Mouse (Mus musculus): ENCODE measurements around the gene Hibch. TPM values are rescaled to one million over a fixed set of nuclear protein-coding genes. Genes with fewer than 3 reads are reported as not detected.
"Not testable (repeated sequence)": the region's sequence is repeated elsewhere in the genome, so short reads cannot be mapped to it uniquely, and the experiment has no call there.

The Hibch gene
- polyA plus RNA-seq, 1 experiment from 2014 or later, result 31.4 TPM

- Histone ChIP-seq H3K4me1 (ENCODE audit: control insufficient read depth, insufficient read depth, low read length) (no peaks in the 10 kb centered on the region), H3K27me3 (ENCODE audit: control insufficient read depth, insufficient read depth, low read depth, low read length) (no peaks in the 10 kb centered on the region), H3K4me3 (ENCODE audit: low read depth, low read length) (no peak overlapping the region), H3K9me3 (replicated peaks; ENCODE audit: control insufficient read depth, low read length, poor library complexity, severe bottlenecking) (no peaks in the 10 kb centered on the region), H3K9ac (ENCODE audit: low read depth, low read length) (no peak overlapping the region), H3K36me3 (ENCODE audit: control insufficient read depth, insufficient read depth, low read length) (peaks cover 6% of the 10 kb centered on the region), H3K27ac (ENCODE audit: low read length) (no peak overlapping the region), H3K4me2 (ENCODE audit: low read length) (no peak overlapping the region)
- WGBS, result 92% methylated on average over 7 of the region's 7 CpGs
- ATAC-seq, result no peak
These were observed 11.3 kb downstream of the Hibch start for GRCm38 (mm10) chr1:52855904-52856601.

- Histone ChIP-seq H3K4me3 (ENCODE audit: low read depth, low read length) (no peak overlapping the region), H3K9ac (ENCODE audit: low read depth, low read length) (no peak overlapping the region), H3K9me3 (replicated peaks; ENCODE audit: control insufficient read depth, low read length, poor library complexity, severe bottlenecking) (no peaks in the 10 kb centered on the region), H3K27ac (ENCODE audit: low read length) (no peak overlapping the region), H3K27me3 (ENCODE audit: control insufficient read depth, insufficient read depth, low read depth, low read length) (no peaks in the 10 kb centered on the region), H3K4me2 (ENCODE audit: low read length) (no peak overlapping the region), H3K4me1 (ENCODE audit: control insufficient read depth, insufficient read depth, low read length) (no peaks in the 10 kb centered on the region), H3K36me3 (ENCODE audit: control insufficient read depth, insufficient read depth, low read length) (peaks cover 6% of the 10 kb centered on the region)
- WGBS, result 96% methylated on average over 1 of the region's 1 CpGs
- ATAC-seq, result no peak
These were observed 19.5 kb downstream of the Hibch start for GRCm38 (mm10) chr1:52864220-52864619.

DNA sequence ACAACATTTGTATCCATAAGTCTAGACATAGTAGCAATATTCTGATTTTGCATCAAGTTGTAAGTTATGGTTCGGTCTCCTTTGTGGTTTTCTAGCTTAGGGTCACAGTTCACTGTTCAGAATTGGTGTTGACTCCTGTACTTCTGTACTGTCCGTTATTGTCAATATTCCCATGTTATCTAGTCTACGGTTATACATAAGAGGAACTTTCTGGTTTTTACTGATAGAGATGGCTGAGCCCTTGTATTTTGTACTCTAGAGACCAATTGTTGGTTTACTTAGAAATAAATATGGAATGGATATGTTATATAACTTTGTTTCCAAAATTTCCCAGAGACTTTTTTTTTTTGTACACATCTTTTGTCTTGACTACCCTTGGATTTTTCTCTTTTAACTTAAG lies 21.3 kb downstream of the Hibch start:
- Histone ChIP-seq H3K4me3 (ENCODE audit: low read depth, low read length) (no peak overlapping the region), H3K9ac (ENCODE audit: low read depth, low read length) (no peak overlapping the region)
- WGBS, result 94% methylated on average over 3 of the region's 3 CpGs

GRCm38 (mm10) chr1:52867876-52868275 lies 23.1 kb downstream of the Hibch start:
- no peak overlapping the region for H3K4me2 ChIP-seq (ENCODE audit: low read length)
- H3K9ac ChIP-seq (ENCODE audit: low read depth, low read length), result no peak overlapping the region
- no peaks in the 10 kb centered on the region for H3K4me1 ChIP-seq (ENCODE audit: control insufficient read depth, insufficient read depth, low read length)
- 97% methylated on average over 1 of the region's 1 CpGs for WGBS
- H3K9me3 ChIP-seq (replicated peaks; ENCODE audit: control insufficient read depth, low read length, poor library complexity, severe bottlenecking), result no peaks in the 10 kb centered on the region
- no peak overlapping the region for H3K4me3 ChIP-seq (ENCODE audit: low read depth, low read length)
- H3K27ac ChIP-seq (ENCODE audit: low read length), result no peak overlapping the region
- H3K27me3 ChIP-seq (ENCODE audit: control insufficient read depth, insufficient read depth, low read depth, low read length), result no peaks in the 10 kb centered on the region
- no peak for ATAC-seq
- no peaks in the 10 kb centered on the region for H3K36me3 ChIP-seq (ENCODE audit: control insufficient read depth, insufficient read depth, low read length)

More for the DNA sequence above, 21.3 kb downstream of the Hibch start:
- Histone ChIP-seq H3K36me3 (ENCODE audit: control insufficient read depth, insufficient read depth, low read length) (no peaks in the 10 kb centered on the region), H3K27ac (ENCODE audit: low read length) (no peak overlapping the region), H3K4me1 (ENCODE audit: control insufficient read depth, insufficient read depth, low read length) (no peaks in the 10 kb centered on the region), H3K27me3 (ENCODE audit: control insufficient read depth, insufficient read depth, low read depth, low read length) (no peaks in the 10 kb centered on the region), H3K9me3 (replicated peaks; ENCODE audit: control insufficient read depth, low read length, poor library complexity, severe bottlenecking) (no peaks in the 10 kb centered on the region), H3K4me2 (ENCODE audit: low read length) (no peak overlapping the region)
- ATAC-seq, result no peak

- no peak overlapping the region for H3K9ac ChIP-seq (ENCODE audit: low read depth, low read length)
- no peak overlapping the region for H3K27ac ChIP-seq (ENCODE audit: low read length)
- H3K4me2 ChIP-seq (ENCODE audit: low read length), result no peak overlapping the region
- no peak overlapping the region for H3K4me3 ChIP-seq (ENCODE audit: low read depth, low read length)
- no peak for ATAC-seq
- WGBS, result 91% methylated on average over 2 of the region's 2 CpGs
- H3K4me1 ChIP-seq (ENCODE audit: control insufficient read depth, insufficient read depth, low read length), result no peaks in the 10 kb centered on the region
- H3K27me3 ChIP-seq (ENCODE audit: control insufficient read depth, insufficient read depth, low read depth, low read length), result no peaks in the 10 kb centered on the region
- H3K9me3 ChIP-seq (replicated peaks; ENCODE audit: control insufficient read depth, low read length, poor library complexity, severe bottlenecking), result peaks cover 3% of the 10 kb centered on the region
- H3K36me3 ChIP-seq (ENCODE audit: control insufficient read depth, insufficient read depth, low read length), result peaks cover 6% of the 10 kb centered on the region
These were observed 39.5 kb downstream of the Hibch start for GRCm38 (mm10) chr1:52884208-52884607.

GRCm38 (mm10) chr1:52909783-52910182 lies 65.1 kb downstream of the Hibch start:
- no peak for ATAC-seq
- Histone ChIP-seq H3K36me3 (ENCODE audit: control insufficient read depth, insufficient read depth, low read length) (no peaks in the 10 kb centered on the region), H3K4me2 (ENCODE audit: low read length) (no peak overlapping the region), H3K27me3 (ENCODE audit: control insufficient read depth, insufficient read depth, low read depth, low read length) (no peaks in the 10 kb centered on the region), H3K9me3 (replicated peaks; ENCODE audit: control insufficient read depth, low read length, poor library complexity, severe bottlenecking) (no peaks in the 10 kb centered on the region), H3K4me1 (ENCODE audit: control insufficient read depth, insufficient read depth, low read length) (no peaks in the 10 kb centered on the region), H3K27ac (ENCODE audit: low read length) (no peak overlapping the region), H3K9ac (ENCODE audit: low read depth, low read length) (no peak overlapping the region), H3K4me3 (ENCODE audit: low read depth, low read length) (no peak overlapping the region)
- 82% methylated on average over 3 of the region's 3 CpGs for WGBS

- Histone ChIP-seq H3K9ac (ENCODE audit: low read depth, low read length) (no peak overlapping the region), H3K27me3 (ENCODE audit: control insufficient read depth, insufficient read depth, low read depth, low read length) (no peaks in the 10 kb centered on the region), H3K4me3 (ENCODE audit: low read depth, low read length) (no peak overlapping the region), H3K9me3 (replicated peaks; ENCODE audit: control insufficient read depth, low read length, poor library complexity, severe bottlenecking) (no peaks in the 10 kb centered on the region), H3K4me1 (ENCODE audit: control insufficient read depth, insufficient read depth, low read length) (no peaks in the 10 kb centered on the region), H3K4me2 (ENCODE audit: low read length) (no peak overlapping the region), H3K27ac (ENCODE audit: low read length) (no peak overlapping the region), H3K36me3 (ENCODE audit: control insufficient read depth, insufficient read depth, low read length) (no peaks in the 10 kb centered on the region)
- 90% methylated on average over 2 of the region's 2 CpGs for WGBS
- no peak for ATAC-seq
These were observed 71.9 kb downstream of the Hibch start for GRCm38 (mm10) chr1:52916655-52917054.

DNA sequence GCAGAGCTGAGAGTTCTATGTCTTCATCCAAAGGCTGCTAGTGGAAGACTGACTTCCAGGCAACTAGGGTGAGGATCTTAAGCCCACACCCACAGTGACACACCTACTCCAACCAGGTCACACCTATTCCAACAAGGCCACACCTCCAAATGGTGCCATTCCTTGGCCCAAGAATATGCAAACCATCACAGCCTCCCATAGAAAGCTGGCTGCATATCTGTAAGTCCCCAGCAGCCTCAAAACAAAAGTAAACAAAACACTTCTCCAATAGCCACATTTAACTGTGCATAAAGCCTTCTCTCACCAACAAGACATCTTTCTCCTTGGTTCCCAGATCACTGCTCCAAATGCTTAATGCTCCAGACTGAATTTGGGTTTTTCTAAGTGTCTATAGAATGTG lies 74.2 kb downstream of the Hibch start:
- not testable (repeated sequence) for H3K4me1 ChIP-seq (ENCODE audit: control insufficient read depth, insufficient read depth, low read length); ATAC-seq; H3K27ac ChIP-seq (ENCODE audit: low read length); H3K27me3 ChIP-seq (ENCODE audit: control insufficient read depth, insufficient read depth, low read depth, low read length); H3K9me3 ChIP-seq (replicated peaks; ENCODE audit: control insufficient read depth, low read length, poor library complexity, severe bottlenecking); H3K9ac ChIP-seq (ENCODE audit: low read depth, low read length); H3K4me2 ChIP-seq (ENCODE audit: low read length); H3K4me3 ChIP-seq (ENCODE audit: low read depth, low read length); H3K36me3 ChIP-seq (ENCODE audit: control insufficient read depth, insufficient read depth, low read length)

DNA sequence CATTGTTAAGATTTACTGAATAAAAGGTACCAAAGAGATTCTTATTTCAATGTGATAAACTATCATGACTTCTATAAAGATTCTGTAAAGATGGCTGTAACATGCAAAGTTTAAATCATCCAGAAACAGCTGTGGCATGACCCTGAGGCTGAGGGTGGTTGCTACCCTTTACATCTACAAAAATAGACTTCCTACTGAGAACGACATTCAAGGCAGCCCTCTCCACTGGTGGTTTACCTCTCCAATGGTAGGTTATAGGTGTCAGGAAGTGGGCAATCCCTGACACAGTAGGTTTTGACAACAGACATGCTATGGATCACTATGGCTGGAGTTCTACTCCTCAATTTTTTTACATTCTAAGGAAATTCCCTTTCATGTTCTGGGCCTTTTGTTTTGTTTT lies 79.8 kb downstream of the Hibch start:
- H3K27me3 ChIP-seq (ENCODE audit: control insufficient read depth, insufficient read depth, low read depth, low read length); H3K4me2 ChIP-seq (ENCODE audit: low read length); H3K36me3 ChIP-seq (ENCODE audit: control insufficient read depth, insufficient read depth, low read length); H3K9me3 ChIP-seq (replicated peaks; ENCODE audit: control insufficient read depth, low read length, poor library complexity, severe bottlenecking); H3K27ac ChIP-seq (ENCODE audit: low read length); ATAC-seq; H3K9ac ChIP-seq (ENCODE audit: low read depth, low read length); H3K4me3 ChIP-seq (ENCODE audit: low read depth, low read length); H3K4me1 ChIP-seq (ENCODE audit: control insufficient read depth, insufficient read depth, low read length): not testable (repeated sequence)
- no CpG with 5 or more reads among the region's 1 CpGs for WGBS

Data from midbrain, embryonic 16.5 days (tissue).